Mouse (Mus musculus) adipose tissue, adult 10 weeks (tissue): ENCODE data around the gene Btnl6. TPM values are rescaled to one million over a fixed set of nuclear protein-coding genes. Genes with fewer than 3 reads are reported as not detected.

ENCODE experiments used
- polyA plus RNA-seq: library from polyadenylated mRNA; stranded (reverse); fragments of 350-450 nt; fragmentation: Illumina TruSeq; extraction: RNeasy Lipid Tissue Mini Kit (QIAGEN cat#74804); gene quantifications from one replicate; pipeline ENCODE4 v1.2.3, GENCODE M21; 2014; ENCODE audit warnings: low read depth, low replicate concordance

Btnl6 gene
- not detected for polyA plus RNA-seq

GRCm38 (mm10) chr17:34517252-34517651 lies at the start of gene Btnl6:
Btnl6 (minus strand) TSS chr17:34517352.

GRCm38 (mm10) chr17:34564003-34564421 lies 46.9 kb upstream of the Btnl6 start, which contains the start of gene Notch4:
Notch4 (plus strand) TSS chr17:34564268.

GRCm38 (mm10) chr17:34477238-34478013 lies 39.7 kb downstream of the Btnl6 start, which contains the start of gene Btnl4:
Btnl4 (minus strand) TSS chr17:34477318.

Other genes with a start within 250 kb of the Btnl6 start
- 369 TPM for gene H2-Aa, start 229.5 kb downstream of the Btnl6 start, polyA plus RNA-seq
- gene H2-Eb1, start 211.5 kb downstream of the Btnl6 start, polyA plus RNA-seq, result 265 TPM
- not detected for gene H2-Eb2, start 191.7 kb downstream of the Btnl6 start, polyA plus RNA-seq
- gene Btnl2, start 162.5 kb downstream of the Btnl6 start, polyA plus RNA-seq, result 0.60 TPM
- not detected for gene Btnl1, start 140.2 kb downstream of the Btnl6 start, polyA plus RNA-seq
- 20.9 TPM for gene BC051142, start 118.5 kb downstream of the Btnl6 start, polyA plus RNA-seq
- not detected for gene Btnl4, start 40.0 kb downstream of the Btnl6 start, polyA plus RNA-seq
- gene Notch4, start 46.9 kb upstream of the Btnl6 start, polyA plus RNA-seq, result 9.9 TPM
- gene Gpsm3, start 72.5 kb upstream of the Btnl6 start, polyA plus RNA-seq, result 14.3 TPM
- gene Pbx2, start 73.9 kb upstream of the Btnl6 start, polyA plus RNA-seq, result 43.0 TPM
- 5.1 TPM for gene Ager, start 80.5 kb upstream of the Btnl6 start, polyA plus RNA-seq
- 71.9 TPM for gene Rnf5, start 86.3 kb upstream of the Btnl6 start, polyA plus RNA-seq
- gene Agpat1, start 86.9 kb upstream of the Btnl6 start, polyA plus RNA-seq, result 88.3 TPM
- 3.9 TPM for gene Egfl8, start 98.6 kb upstream of the Btnl6 start, polyA plus RNA-seq
- gene Ppt2, start 111.2 kb upstream of the Btnl6 start, polyA plus RNA-seq, result 55.8 TPM
- gene Prrt1, start 112.2 kb upstream of the Btnl6 start, polyA plus RNA-seq, result 31.3 TPM
- gene Fkbpl, start 127.4 kb upstream of the Btnl6 start, polyA plus RNA-seq, result 15.4 TPM
- 49.9 TPM for gene Atf6b, start 129.8 kb upstream of the Btnl6 start, polyA plus RNA-seq
- gene Tnxb, start 153.2 kb upstream of the Btnl6 start, polyA plus RNA-seq, result 30.0 TPM
- 248 TPM for gene C4b, start 226.5 kb upstream of the Btnl6 start, polyA plus RNA-seq